Comparison of ENCODE assay signal across 10 mouse cellular contexts in genomic region chr2:19156176-19156575, GRCm38 (mm10). TPM values are rescaled to one million over a fixed set of nuclear protein-coding genes. Genes with fewer than 3 reads are reported as not detected.
A peak's percentile ranks its signal among the peaks of the same experiment; 100 is the strongest.
DNase-seq lines count a peak whose midpoint lies in the region; ATAC-seq and TF ChIP-seq lines count a peak whose summit lies in the region.
"Had no signal": no experiment of that assay in that cellular context is flagged by ENCODE, and none has a peak within 500 bp of the region (broad histone marks: within the 10 kb centered on the region; RNA-seq: fewer than 3 reads in every experiment).

No protein-coding gene starts in this region.

- TF ChIP-seq POLR2A in embryonic fibroblast, embryonic 13.5 days (IDR thresholded peaks at IDR 0.05; ENCODE audit: low read depth, low read length), result no peak
- no peak for TF ChIP-seq POLR2A in thymus, adult 2 months (IDR thresholded peaks at IDR 0.05; ENCODE audit: control insufficient read depth, extremely low read depth, insufficient read depth, low read length, poor library complexity)

- WGBS in forebrain, embryonic 14.5 days, result 78% methylated on average over 4 of the region's 4 CpGs
- 73% methylated on average over 4 of the region's 4 CpGs for WGBS in forebrain, embryonic 12.5 days
- whole genome bisulfite sequencing in thymus, adult 2 months, result 84% methylated on average over 4 of the region's 4 CpGs
- 76% methylated on average over 4 of the region's 4 CpGs for WGBS in midbrain, embryonic 11.5 days

- no peak overlapping the region for H3K4me2 ChIP-seq in forebrain, embryonic 14.5 days (ENCODE audit: low read length)
- H3K4me2 ChIP-seq in forebrain, embryonic 12.5 days, result no peak overlapping the region
- no peak overlapping the region for H3K4me2 ChIP-seq in midbrain, embryonic 11.5 days

- no peak for ATAC-seq in forebrain, embryonic 14.5 days
- ATAC-seq in forebrain, embryonic 12.5 days (ENCODE audit: low FRiP score), result no peak
- ATAC-seq in midbrain, embryonic 11.5 days (ENCODE audit: low FRiP score), result no peak

- peak; percentile 32; the same call in 1 of the 2 replicates for TF ChIP-seq CTCF in embryonic fibroblast, embryonic 13.5 days (IDR thresholded peaks at IDR 0.05; ENCODE audit: borderline replicate concordance, insufficient read depth, low read length)
- TF ChIP-seq CTCF in thymus, adult 2 months (IDR thresholded peaks at IDR 0.05; ENCODE audit: borderline replicate concordance, control insufficient read depth, extremely low read depth, insufficient read depth, low read length, poor library complexity), result no peak

- no peak overlapping the region for H3K4me3 ChIP-seq in forebrain, embryonic 14.5 days (ENCODE audit: low read depth, low read length)
- no peak overlapping the region for H3K4me3 ChIP-seq in forebrain, embryonic 12.5 days (replicated peaks)
- no peak overlapping the region for H3K4me3 ChIP-seq in embryonic fibroblast, embryonic 13.5 days (ENCODE audit: insufficient read depth, low read length)
- H3K4me3 ChIP-seq in thymus, adult 2 months (ENCODE audit: control insufficient read depth, insufficient read depth, low read length), result no peak overlapping the region
- no peak overlapping the region for H3K4me3 ChIP-seq in midbrain, embryonic 11.5 days (ENCODE audit: low read depth, low read length)

- H3K9ac ChIP-seq in forebrain, embryonic 14.5 days (ENCODE audit: low read length), result no peak overlapping the region
- no peak overlapping the region for H3K9ac ChIP-seq in forebrain, embryonic 12.5 days
- no peak overlapping the region for H3K9ac ChIP-seq in midbrain, embryonic 11.5 days (ENCODE audit: low read length)

- DNase-seq in forebrain, embryonic 14.5 days (ENCODE audit: low spot score), result peak; percentile 20
- DNase-seq in right cerebral cortex, adult 18-20 months, result peak; percentile 14
- DNase-seq in right cerebral cortex, postnatal 4 days, result no peak
- DNase-seq in thymus, adult 2 months, result peak; percentile 59
- DNase-seq in midbrain, embryonic 11.5 days (ENCODE audit: low spot score, missing footprints), result no peak
- DNase-seq in left cerebral cortex, postnatal 36 days (ENCODE audit: low spot score in 2 of 2), result no peak

- no peaks in the 10 kb centered on the region for H3K36me3 ChIP-seq in forebrain, embryonic 14.5 days (ENCODE audit: control insufficient read depth, insufficient read depth, low read length)
- no peaks in the 10 kb centered on the region for H3K36me3 ChIP-seq in forebrain, embryonic 12.5 days (replicated peaks)
- H3K36me3 ChIP-seq in thymus, adult 2 months (ENCODE audit: control insufficient read depth, insufficient read depth, low read length), result no peaks in the 10 kb centered on the region
- H3K36me3 ChIP-seq in midbrain, embryonic 11.5 days (ENCODE audit: control insufficient read depth, insufficient read depth, low read length), result no peaks in the 10 kb centered on the region

- intact Hi-C loops in left cerebral cortex, postnatal 36 days (cut with DNase I), result no loop called here

- H3K9me3 ChIP-seq in forebrain, embryonic 14.5 days (replicated peaks; ENCODE audit: control insufficient read depth, low read length), result no peaks in the 10 kb centered on the region
- no peaks in the 10 kb centered on the region for H3K9me3 ChIP-seq in forebrain, embryonic 12.5 days
- H3K9me3 ChIP-seq in midbrain, embryonic 11.5 days (ENCODE audit: control insufficient read depth, low read length), result no peaks in the 10 kb centered on the region

- no peaks in the 10 kb centered on the region; the same call in 1 of the 2 replicates for H3K4me1 ChIP-seq in forebrain, embryonic 14.5 days (ENCODE audit: control insufficient read depth, insufficient read depth, low read length)
- H3K4me1 ChIP-seq in forebrain, embryonic 12.5 days, result no peaks in the 10 kb centered on the region
- H3K4me1 ChIP-seq in embryonic fibroblast, embryonic 13.5 days (ENCODE audit: control insufficient read depth, insufficient read depth, low read length), result no peaks in the 10 kb centered on the region; the same call in 1 of the 2 replicates
- no peaks in the 10 kb centered on the region for H3K4me1 ChIP-seq in thymus, adult 2 months (replicated peaks; ENCODE audit: control insufficient read depth, insufficient read depth, low read length)
- no peaks in the 10 kb centered on the region for H3K4me1 ChIP-seq in midbrain, embryonic 11.5 days (ENCODE audit: control insufficient read depth, insufficient read depth, low read length)

- no peaks in the 10 kb centered on the region for H3K27me3 ChIP-seq in forebrain, embryonic 14.5 days (replicated peaks; ENCODE audit: control insufficient read depth, insufficient read depth, low read length)
- H3K27me3 ChIP-seq in forebrain, embryonic 12.5 days, result no peaks in the 10 kb centered on the region
- H3K27me3 ChIP-seq in thymus, adult 2 months (ENCODE audit: control insufficient read depth, insufficient read depth, low read length), result no peaks in the 10 kb centered on the region
- H3K27me3 ChIP-seq in midbrain, embryonic 11.5 days (ENCODE audit: control insufficient read depth, insufficient read depth, low read length), result no peaks in the 10 kb centered on the region

- no peak overlapping the region for H3K27ac ChIP-seq in forebrain, embryonic 14.5 days (ENCODE audit: low read depth, low read length)
- H3K27ac ChIP-seq in forebrain, embryonic 12.5 days, result no peak overlapping the region
- H3K27ac ChIP-seq in embryonic fibroblast, embryonic 13.5 days (ENCODE audit: insufficient read depth, low read length), result no peak overlapping the region
- H3K27ac ChIP-seq in thymus, adult 2 months (ENCODE audit: control insufficient read depth, insufficient read depth, low read length), result no peak overlapping the region
- no peak overlapping the region for H3K27ac ChIP-seq in midbrain, embryonic 11.5 days (ENCODE audit: low read depth, low read length)
- H3K27ac ChIP-seq: macrophage had no signal

RNA-seq across cellular contexts. Expression of gene Armc3, which starts 42.9 kb away (rescaled TPM):
- 1.4 and 1.5 TPM in 2 replicates for polyA plus RNA-seq in forebrain, embryonic 14.5 days (2014; fragmentation: Nextera tagmentation; extraction: Ambion mirVana)
- polyA plus RNA-seq in forebrain, embryonic 12.5 days (2016; fragmentation: Nextera tagmentation; extraction: Ambion mirVana), result 0.63 and 0.72 TPM in 2 replicates
- not detected in 2 replicates for polyA plus RNA-seq in embryonic fibroblast, embryonic 13.5 days (2011; ENCODE audit: insufficient read length, low read depth, missing spikeins)
- 0.05 and 0.11 TPM in 2 replicates for polyA plus RNA-seq in thymus, adult 2 months (2012; rRNA removed)
- polyA plus RNA-seq in midbrain, embryonic 11.5 days (2014; fragmentation: Nextera tagmentation; extraction: Ambion mirVana), result 0.25 and 0.50 TPM in 2 replicates
- total RNA-seq in left cerebral cortex, postnatal 36 days (2021), result under 1 TPM; 0.47 to 0.54 TPM
- total RNA-seq: heart, postnatal 14 days had no signal

Comparison
In these comparisons a context has a peak if more than half of its experiments do, and no peak if none do; other contexts are left out.
1. DNase-seq: peak in forebrain, embryonic 14.5 days (single experiment), right cerebral cortex, adult 18-20 months (single experiment) and thymus, adult 2 months (single experiment); none in right cerebral cortex, postnatal 4 days (single experiment), midbrain, embryonic 11.5 days (single experiment) and left cerebral cortex, postnatal 36 days (0 of 2).